Mouse (Mus musculus) B cell, adult 62 days (primary cell): ENCODE measurements around the gene Tnfrsf12a. TPM values are rescaled to one million over a fixed set of nuclear protein-coding genes. Genes with fewer than 3 reads are reported as not detected.

Source experiments
- total RNA-seq: library from RNA; stranded (reverse); gene quantifications from 4 replicates; pipeline ENCODE4 v1.2.4, GENCODE M21; 2023

The Tnfrsf12a gene
- total RNA-seq, result 14.4 to 18.6 TPM (median 16.4 TPM) in 4 replicates

DNA sequence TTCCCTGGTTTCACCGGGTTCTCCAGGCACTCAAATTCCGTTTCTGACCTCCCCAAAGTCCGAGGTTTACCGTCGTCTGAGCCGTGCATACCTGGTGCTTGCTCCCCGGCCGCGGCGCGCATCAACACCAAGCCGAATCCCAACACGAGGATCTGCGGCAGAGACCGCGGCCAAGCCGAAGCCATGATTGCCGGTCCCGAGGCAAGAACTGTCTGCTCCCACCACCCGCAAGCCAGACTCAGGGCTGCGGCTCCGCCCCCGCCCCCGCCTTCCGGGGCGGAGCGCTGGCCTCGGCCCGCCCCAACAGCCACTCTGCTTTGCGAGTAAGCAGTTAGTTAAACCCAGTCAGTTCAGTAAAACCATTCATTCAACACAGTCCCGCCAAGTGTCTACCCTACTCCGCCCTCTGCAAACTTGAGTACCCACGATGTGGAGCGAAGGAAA, at the start of gene Tnfrsf12a:
TSS of gene Tnfrsf12a (minus strand) at position 233 of the 444 bp plus-strand sequence.

DNA sequence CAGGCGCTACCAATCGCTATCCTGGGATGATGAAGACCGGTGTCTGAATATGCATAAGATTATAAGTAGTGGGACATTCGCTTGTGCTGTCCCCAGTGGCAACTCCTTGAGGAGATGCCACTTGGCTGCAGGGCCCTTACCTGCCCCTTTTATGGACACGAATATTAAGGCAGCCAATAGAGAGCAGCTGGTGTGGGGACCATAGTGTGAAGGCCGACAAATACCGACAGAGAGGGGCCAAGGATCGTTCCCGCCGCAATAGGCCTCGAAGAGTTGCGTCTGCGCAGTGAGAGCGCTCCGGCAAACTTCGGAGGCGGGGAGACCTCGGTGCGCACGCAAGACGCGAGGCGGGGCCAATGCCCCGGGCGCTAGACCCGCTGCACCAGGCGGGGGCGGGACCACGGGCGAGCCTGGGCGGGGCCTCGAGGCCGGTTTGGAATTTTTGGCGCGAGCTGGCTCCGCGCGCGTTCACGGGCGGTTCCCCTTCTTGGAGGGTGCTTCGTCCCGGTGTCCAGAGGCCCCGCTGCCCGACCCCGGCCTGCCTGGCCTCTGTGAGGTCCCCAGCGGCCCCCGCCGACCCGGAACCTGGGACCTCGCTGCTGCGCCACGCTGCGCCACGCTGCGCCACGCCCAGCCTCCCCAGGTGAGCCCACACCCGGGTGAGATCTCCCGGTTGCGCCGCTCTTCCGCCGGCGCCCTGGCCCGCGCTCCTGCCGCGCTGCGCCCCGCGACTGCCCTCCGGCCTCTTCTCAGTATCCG, 48.9 kb upstream of the Tnfrsf12a start, which contains the start of gene Pkmyt1:
TSS of gene Pkmyt1 (plus strand) at position 338 of the 759 bp plus-strand sequence.

DNA sequence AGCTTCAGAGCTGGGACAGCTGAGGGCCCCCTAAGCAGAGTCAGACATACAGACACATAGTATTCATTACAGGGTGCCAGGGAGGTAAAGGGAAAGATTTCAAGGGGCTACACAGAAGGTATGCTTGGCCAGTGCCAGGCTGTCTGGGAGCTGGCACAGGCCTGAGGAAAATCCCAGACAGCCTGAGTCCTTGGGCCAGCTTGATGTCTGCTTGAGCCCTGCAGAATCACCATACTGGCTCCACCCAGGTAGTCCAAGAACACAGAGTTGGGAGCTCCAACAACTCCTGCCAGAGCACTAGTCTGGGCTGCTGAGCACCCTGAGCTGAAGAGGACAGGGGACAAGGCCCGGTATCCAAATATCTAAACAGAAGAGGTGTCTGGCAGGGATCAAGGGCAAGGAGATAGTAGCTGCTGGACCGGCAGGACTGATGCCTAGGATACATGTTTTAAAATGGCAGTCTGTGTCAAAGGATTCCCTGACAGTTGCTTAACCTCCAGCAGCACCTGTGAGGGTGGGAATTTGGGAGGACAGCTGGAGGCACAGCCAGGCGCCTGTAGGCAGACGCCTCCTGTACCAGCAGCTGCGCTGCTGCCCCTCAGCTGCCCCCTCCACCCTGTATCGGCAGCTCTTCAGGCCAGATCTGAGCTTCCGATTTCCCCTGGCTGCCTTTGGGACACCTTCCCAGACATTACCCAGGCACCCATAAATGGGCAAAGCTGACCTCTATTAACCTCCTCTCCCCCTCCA, 45.3 kb upstream of the Tnfrsf12a start, which contains the start of gene 1520401A03Rik:
TSS of gene 1520401A03Rik (minus strand) at position 408 of the 750 bp plus-strand sequence.

DNA sequence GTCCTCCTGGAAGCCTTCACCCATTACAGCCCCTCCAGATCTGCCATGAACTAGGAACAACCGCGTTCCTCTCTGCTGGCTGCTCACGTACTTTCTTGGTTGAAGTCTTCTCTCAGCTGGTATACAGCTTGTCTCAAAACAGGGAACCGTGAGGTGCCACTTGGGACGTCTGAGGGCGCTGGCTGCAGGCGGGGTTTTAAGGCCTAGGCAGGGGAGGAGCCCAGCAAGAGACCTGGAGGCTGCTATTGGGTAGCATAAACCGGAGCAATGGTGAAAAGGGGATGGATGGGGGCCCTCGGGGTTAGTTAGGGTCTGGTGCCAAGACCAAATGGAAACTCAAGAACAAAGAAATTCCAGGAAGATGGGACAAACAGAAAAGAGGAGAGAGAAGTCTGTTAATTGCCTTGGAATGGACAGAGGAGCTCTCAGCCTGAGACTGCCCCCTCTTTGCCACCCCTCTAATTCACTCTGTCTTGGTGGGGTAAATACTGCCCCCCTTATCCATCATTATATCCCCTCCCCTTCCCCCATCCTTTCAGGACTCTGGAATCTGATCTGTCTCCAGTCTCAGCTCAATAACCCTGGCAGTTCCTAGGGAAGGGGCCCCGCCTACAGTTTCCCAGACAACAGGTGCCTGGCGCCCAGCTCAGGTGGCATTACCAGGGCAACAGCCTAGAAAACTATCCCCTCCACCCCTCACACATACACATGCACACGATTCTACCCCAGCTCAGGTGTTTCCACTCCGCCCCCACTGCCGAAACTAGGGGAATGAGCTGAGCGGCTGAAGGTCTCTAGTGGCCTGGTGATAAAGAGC, 6.8 kb upstream of the Tnfrsf12a start, which contains the start of gene Cldn9:
TSS of gene Cldn9 (minus strand) at position 171 of the 817 bp plus-strand sequence.

DNA sequence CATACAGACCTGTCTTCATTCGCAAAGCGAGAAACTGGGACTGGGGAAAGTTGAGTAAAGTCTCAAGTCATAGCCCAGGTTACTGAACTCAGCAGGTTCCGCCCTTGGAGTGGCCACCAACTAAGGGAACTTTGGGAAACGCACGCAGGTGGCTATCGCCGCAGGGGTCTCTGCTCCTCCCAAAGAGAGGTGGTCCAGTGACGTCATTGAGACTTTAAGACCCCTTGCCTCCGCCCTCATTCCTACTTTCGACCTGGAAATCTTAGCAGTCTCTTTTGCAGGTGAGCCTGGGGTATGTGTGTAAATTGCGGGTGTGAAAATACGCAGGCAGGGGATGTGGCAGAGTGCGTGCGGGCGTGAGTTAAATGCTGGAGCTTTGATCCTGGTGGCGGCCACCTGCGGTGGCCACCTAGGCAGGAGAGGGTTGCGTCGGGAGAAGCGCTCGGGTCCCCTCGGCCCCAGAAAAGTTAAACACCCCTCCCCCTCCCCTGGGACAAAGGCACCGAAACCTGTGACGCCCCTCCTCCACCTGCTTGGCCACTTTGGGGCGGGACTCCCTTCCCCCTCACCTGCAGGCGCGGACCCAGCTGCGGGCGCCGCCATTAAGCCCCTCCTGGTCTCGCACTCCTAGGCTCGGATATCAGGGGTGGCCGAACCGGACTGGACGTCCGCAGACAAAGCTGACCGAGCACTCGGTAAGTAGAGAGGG, 2.0 kb upstream of the Tnfrsf12a start, which contains the start of gene Cldn6:
TSS of gene Cldn6 (plus strand) at position 123 of the 709 bp plus-strand sequence.

DNA sequence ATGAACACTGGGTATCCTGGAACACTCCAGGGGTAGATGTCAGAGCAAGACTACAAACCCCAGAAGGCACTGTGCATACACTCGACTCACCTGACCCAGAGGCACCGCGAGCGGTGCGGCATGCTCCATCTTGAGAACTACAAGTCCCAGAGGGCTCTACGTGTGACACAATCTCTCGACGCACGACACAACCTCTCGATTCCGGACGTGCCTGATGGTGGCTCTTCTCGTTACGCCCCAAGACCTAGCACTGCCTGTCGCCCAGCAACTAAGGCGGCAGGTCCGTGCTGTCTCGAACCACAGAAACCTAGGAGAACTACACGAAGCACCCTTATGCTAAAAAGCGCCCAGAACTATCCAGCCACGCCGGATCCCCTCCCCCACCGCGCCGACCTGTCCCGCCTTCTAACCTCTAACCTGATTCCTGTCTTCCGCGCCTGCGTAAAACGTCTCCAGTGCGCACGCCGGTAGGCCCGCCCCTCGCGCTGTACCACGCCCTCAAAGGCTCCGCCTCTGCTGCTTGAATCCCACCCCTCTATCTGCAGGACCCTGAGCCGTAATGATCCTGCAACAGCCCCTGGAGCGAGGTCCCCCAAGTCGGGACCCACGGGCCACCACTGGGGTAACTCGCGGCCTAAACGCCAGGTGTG, 3.7 kb downstream of the Tnfrsf12a start, which contains the start of the genes Hcfc1r1 and Thoc6:
TSS of gene Hcfc1r1 (plus strand) at position 173 of the 650 bp plus-strand sequence.
TSS of gene Thoc6 (minus strand) at position 459 of the 650 bp plus-strand sequence.

DNA sequence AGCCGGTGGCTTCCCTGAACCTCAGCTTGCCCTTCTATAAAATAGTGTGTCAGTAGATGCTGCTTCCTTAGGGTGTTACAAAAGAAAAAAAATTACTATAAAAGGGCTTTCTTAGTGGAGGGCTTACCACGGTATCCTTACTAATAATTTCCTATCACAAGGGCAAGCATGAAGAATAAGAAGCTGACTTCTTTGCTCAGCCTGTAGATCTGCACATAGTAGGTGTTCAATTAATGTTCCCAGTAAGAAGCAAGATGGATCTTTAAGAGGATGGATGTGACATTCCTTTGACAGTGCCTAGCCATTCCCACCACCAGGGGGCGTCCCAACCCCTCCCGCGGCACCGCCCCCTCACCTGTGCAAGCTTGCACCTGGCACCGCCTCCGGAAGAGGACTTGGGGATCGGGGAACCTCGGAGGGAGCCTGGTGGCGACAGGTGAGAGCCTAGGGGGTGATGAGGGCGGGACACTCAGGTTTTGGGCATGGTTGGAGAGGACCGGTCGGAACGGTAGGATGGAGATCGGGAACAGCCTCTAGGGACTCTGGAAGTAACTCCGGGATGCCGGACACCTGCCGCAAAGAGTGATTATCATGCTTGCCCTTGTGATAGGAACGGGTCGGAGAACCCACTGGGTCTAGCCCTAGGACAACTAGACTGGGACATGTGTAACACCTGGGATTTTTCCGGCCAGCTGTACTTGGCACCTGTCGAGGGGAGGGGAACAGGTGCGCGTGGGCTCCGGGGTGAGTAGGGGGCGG, 17.0 kb downstream of the Tnfrsf12a start, which contains the start of gene Bicdl2:
TSS of gene Bicdl2 (plus strand) at position 390 of the 759 bp plus-strand sequence.

DNA sequence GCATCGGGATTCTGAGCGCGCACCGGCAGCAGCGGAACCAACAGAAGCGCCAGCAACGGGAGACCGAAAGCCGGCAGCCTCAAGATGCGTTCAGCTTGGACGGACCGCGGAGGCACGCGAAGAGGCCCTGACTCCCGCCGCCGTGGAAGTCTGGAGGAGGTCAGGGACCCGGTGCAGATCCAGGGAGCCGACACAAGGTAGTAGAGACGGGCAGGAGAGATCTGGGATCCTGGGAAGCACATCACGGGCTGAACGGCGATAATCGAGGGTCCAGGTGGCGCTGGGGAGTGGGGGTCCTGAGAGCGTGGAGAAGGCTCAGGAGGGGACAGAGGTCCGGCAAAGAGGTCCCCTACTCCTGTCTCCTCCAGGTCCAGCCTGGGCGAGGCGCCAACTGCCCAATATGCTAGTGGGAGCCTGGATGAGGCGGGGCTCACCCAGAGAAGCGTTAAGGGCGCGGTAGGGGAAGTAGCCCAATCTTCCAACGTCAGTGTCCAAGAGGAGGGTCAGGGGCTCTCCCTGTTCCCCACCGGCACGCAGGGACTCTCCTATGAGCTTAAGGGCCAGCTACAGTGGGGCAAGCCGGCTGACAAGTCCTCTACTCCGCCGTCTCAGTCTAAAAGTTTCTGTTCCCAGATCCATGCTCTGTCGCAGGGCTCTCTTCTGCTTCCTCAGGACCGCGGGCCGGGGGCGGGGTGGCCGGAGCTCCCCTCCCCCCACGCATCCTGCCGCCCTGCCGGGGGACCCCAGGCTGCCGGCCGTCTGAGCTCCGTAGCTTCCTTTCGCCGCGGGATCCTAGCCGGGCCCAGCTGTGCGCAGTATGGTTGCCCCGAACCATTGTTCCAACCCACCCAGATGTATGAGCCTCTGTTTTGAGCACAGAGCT, 32.4 kb downstream of the Tnfrsf12a start, which contains the start of gene Mmp25:
TSS of gene Mmp25 (minus strand) at position 665 of the 883 bp plus-strand sequence.

Other genes starting within 250 kb of the Tnfrsf12a start
- gene Vmn2r117, start 197.8 kb downstream of the Tnfrsf12a start, total RNA-seq, result not detected in 4 replicates
- 7.5 to 8.8 TPM (median 8.1 TPM) in 4 replicates for gene Zfp213, start 113.2 kb downstream of the Tnfrsf12a start, total RNA-seq
- not detected in 4 replicates for gene Zfp13, start 78.0 kb downstream of the Tnfrsf12a start, total RNA-seq
- gene Zscan10, start 76.6 kb downstream of the Tnfrsf12a start, total RNA-seq, result not detected in 4 replicates
- 0.12 to 0.16 TPM in 2 of 4 replicates, not detected in the others for gene Mmp25, start 32.2 kb downstream of the Tnfrsf12a start, total RNA-seq
- gene Bicdl2, start 17.0 kb downstream of the Tnfrsf12a start, total RNA-seq, result 0.36 TPM in 1 of 4 replicates, not detected in the others
- 38.2 to 46.6 TPM (median 40.7 TPM) in 4 replicates for gene Hcfc1r1, start 3.9 kb downstream of the Tnfrsf12a start, total RNA-seq
- gene Thoc6, start 3.6 kb downstream of the Tnfrsf12a start, total RNA-seq, result 23.1 to 32.2 TPM (median 25.4 TPM) in 4 replicates
- not detected in 4 replicates for gene Cldn6, start 1.8 kb upstream of the Tnfrsf12a start, total RNA-seq
- not detected in 4 replicates for gene Cldn9, start 6.6 kb upstream of the Tnfrsf12a start, total RNA-seq
- gene 1520401A03Rik, start 45.3 kb upstream of the Tnfrsf12a start, total RNA-seq, result not detected in 4 replicates
- 35.2 to 41.8 TPM (median 38.7 TPM) in 4 replicates for gene Pkmyt1, start 48.9 kb upstream of the Tnfrsf12a start, total RNA-seq
- gene Paqr4, start 63.4 kb upstream of the Tnfrsf12a start, total RNA-seq, result 0.52 to 2.1 TPM (median 1.5 TPM) in 4 replicates
- 0.37 TPM in 1 of 4 replicates, not detected in the others for gene Kremen2, start 68.4 kb upstream of the Tnfrsf12a start, total RNA-seq
- 26.3 to 31.2 TPM (median 27.9 TPM) in 4 replicates for gene Flywch1, start 94.1 kb upstream of the Tnfrsf12a start, total RNA-seq
- gene Flywch2, start 108.6 kb upstream of the Tnfrsf12a start, total RNA-seq, result not detected in 4 replicates
- gene Srrm2, start 113.1 kb upstream of the Tnfrsf12a start, total RNA-seq, result 1,370 to 1,448 TPM (median 1,386 TPM) in 4 replicates
- gene Elob, start 151.7 kb upstream of the Tnfrsf12a start, total RNA-seq, result 153 to 167 TPM (median 160 TPM) in 4 replicates
- gene Prss33, start 158.6 kb upstream of the Tnfrsf12a start, total RNA-seq, result not detected in 4 replicates
- gene Prss32, start 166.4 kb upstream of the Tnfrsf12a start, total RNA-seq, result not detected in 4 replicates
- gene Prss41, start 166.7 kb upstream of the Tnfrsf12a start, total RNA-seq, result 0.64 to 0.75 TPM (median 0.66 TPM) in 3 of 4 replicates, not detected in the other
- gene Prss21, start 190.6 kb upstream of the Tnfrsf12a start, total RNA-seq, result not detected in 4 replicates
- gene Dcpp1, start 203.4 kb upstream of the Tnfrsf12a start, total RNA-seq, result not detected in 4 replicates
- not detected in 4 replicates for gene Dcpp2, start 203.4 kb upstream of the Tnfrsf12a start, total RNA-seq
- gene Dcpp3, start 240.0 kb upstream of the Tnfrsf12a start, total RNA-seq, result not detected in 4 replicates